Mouse (Mus musculus) right cerebral cortex, adult 18-20 months (tissue): ENCODE measurements around the gene 6030458C11Rik.

ENCODE experiments used
- DNase-seq: peaks from one replicate; pipeline ENCODE4 v3.0.0; 2022; ENCODE audit warnings: mixed read lengths

Gene 6030458C11Rik

GRCm38 (mm10) chr15:12824197-12824952 lies at the start of gene 6030458C11Rik, which contains the start of gene Drosha:
Gene 6030458C11Rik, minus strand, starts transcription at chr15:12824649.
Gene Drosha, plus strand, starts transcription at chr15:12824815.
- DNase-seq = peak; percentile 99

- DNase-seq = no peak
Observed at GRCm38 (mm10) chr15:12867269-12867668, 42.8 kb upstream of the 6030458C11Rik start.

GRCm38 (mm10) chr15:12865595-12866314 lies 41.3 kb upstream of the 6030458C11Rik start:
- DNase-seq = no peak

- no peak for DNase-seq
Observed at GRCm38 (mm10) chr15:12863669-12864068, 39.2 kb upstream of the 6030458C11Rik start.

GRCm38 (mm10) chr15:12862061-12862460 lies 37.6 kb upstream of the 6030458C11Rik start:
- DNase-seq = no peak

GRCm38 (mm10) chr15:12858645-12859044 lies 34.2 kb upstream of the 6030458C11Rik start:
- DNase-seq = no peak

GRCm38 (mm10) chr15:12857840-12858516 lies 33.5 kb upstream of the 6030458C11Rik start:
- no peak for DNase-seq

- DNase-seq = no peak
Observed at GRCm38 (mm10) chr15:12856780-12857179, 32.3 kb upstream of the 6030458C11Rik start.

- DNase-seq = no peak
Observed at GRCm38 (mm10) chr15:12853471-12853870, 29.0 kb upstream of the 6030458C11Rik start.

GRCm38 (mm10) chr15:12849373-12849772 lies 24.9 kb upstream of the 6030458C11Rik start:
- no peak for DNase-seq

- DNase-seq = peak; percentile 12
Observed at GRCm38 (mm10) chr15:12848196-12848975, 23.9 kb upstream of the 6030458C11Rik start.

- DNase-seq = no peak
Observed at GRCm38 (mm10) chr15:12842833-12843232, 18.4 kb upstream of the 6030458C11Rik start.

GRCm38 (mm10) chr15:12840737-12841136 lies 16.3 kb upstream of the 6030458C11Rik start:
- no peak for DNase-seq

GRCm38 (mm10) chr15:12834231-12834630 lies 9.8 kb upstream of the 6030458C11Rik start:
- DNase-seq = no peak

- no peak for DNase-seq
Observed at GRCm38 (mm10) chr15:12833385-12833784, 8.9 kb upstream of the 6030458C11Rik start.

GRCm38 (mm10) chr15:12832599-12832998 lies 8.2 kb upstream of the 6030458C11Rik start:
- no peak for DNase-seq

GRCm38 (mm10) chr15:12829878-12830277 lies 5.4 kb upstream of the 6030458C11Rik start:
- DNase-seq = no peak

- DNase-seq = no peak
Observed at GRCm38 (mm10) chr15:12825408-12825807, 959 bp upstream of the 6030458C11Rik start.

- peak; percentile 29 for DNase-seq
Observed at GRCm38 (mm10) chr15:12824965-12825364, 516 bp upstream of the 6030458C11Rik start.

GRCm38 (mm10) chr15:12823455-12824119 lies 862 bp downstream of the 6030458C11Rik start:
- DNase-seq = no peak

- DNase-seq = no peak
Observed at GRCm38 (mm10) chr15:12822416-12823395, 1.7 kb downstream of the 6030458C11Rik start.
